Mouse (Mus musculus): Measurements from ENCODE around the gene Dnajb11. TPM values are rescaled to one million over a fixed set of nuclear protein-coding genes. Genes with fewer than 3 reads are reported as not detected.

Dnajb11 gene
- polyA plus RNA-seq, 1 experiment from 2014 or later: 108 TPM

DNA sequence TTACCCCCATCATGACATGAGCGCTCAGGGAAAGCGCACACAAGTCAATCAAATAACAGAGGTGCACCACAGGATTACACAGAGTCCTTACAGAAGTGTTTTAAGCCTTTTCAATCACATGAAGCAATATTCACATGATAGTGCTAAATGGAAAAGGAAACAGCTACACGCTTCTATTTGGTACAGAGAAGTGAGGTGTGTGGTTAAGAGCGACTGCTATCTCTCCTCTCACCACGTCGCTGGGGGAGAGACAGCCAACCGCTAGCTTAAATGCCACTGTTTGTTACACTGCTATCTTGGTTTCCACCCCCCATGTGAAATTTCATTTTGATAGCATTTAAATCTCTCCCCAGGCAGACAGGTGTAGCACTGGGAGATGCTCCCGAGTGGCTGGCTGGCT, 32.1 kb downstream of the Dnajb11 start:
- Histone ChIP-seq H3K27me3 (ENCODE audit: insufficient read depth, low read length) (no peaks in the 10 kb centered on the region), H3K4me2 (ENCODE audit: low read length) (no peak overlapping the region), H3K27ac (no peak overlapping the region), H3K36me3 (ENCODE audit: insufficient read depth, low read length) (no peaks in the 10 kb centered on the region), H3K9ac (ENCODE audit: low read depth, low read length) (no peak overlapping the region), H3K9me3 (replicated peaks; ENCODE audit: low read length) (no peaks in the 10 kb centered on the region), H3K4me3 (replicated peaks; ENCODE audit: low read depth, low read length) (no peak overlapping the region), H3K4me1 (replicated peaks; ENCODE audit: insufficient read depth, low read length) (no peaks in the 10 kb centered on the region)
- DNase-seq (ENCODE audit: low spot score): no peak
- 93% methylated on average over 8 of the region's 8 CpGs for WGBS
- no peak for TF ChIP-seq CTCF (IDR thresholded peaks at IDR 0.05; ENCODE audit: low read depth)
- no peak for ATAC-seq (replicated peaks; ENCODE audit: low FRiP score, low read depth)

DNA sequence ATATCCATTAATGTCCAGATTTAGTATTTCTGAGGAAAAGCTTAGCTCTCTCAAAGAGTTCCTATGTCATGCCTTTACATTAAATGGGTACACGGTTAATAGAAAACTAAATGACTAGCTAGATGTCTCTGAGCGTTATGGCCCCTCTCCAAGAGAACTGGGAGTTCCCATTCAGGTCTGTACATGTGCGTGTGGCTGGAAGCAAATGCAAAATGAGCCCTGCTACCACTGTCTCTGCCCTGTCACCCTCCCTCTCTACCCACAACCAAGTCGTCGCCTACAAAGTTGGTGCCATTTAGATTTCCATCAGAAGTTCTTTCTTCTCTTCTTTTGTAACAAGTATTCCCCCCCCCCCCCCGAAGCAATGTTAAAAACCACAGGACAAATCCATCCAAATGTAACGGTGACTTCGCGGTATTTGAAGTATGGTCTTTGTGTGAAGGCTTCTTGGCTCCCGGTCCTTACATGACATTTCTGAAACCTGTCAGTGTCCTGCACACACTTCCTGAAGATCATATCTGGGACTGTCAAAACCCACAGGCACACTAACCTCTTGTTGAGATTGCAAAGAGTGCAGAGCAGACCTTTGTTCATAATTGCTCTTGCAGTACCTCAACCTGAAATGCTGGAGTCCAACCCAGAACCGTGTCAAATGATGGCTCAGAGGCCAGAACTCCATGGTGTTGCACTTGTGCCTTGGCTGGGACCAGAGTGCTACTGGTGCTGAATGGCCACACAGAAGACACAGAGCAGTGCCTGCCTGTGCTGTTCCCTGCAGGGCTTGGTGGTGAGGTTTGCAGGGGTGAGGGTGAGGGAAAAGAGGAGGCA, 33.3 kb downstream of the Dnajb11 start, which contains the start of gene Ahsg:
TSS of gene Ahsg (plus strand) at position 595 of the 828 bp plus-strand sequence.
- no peaks in the 10 kb centered on the region for H3K4me1 ChIP-seq (replicated peaks; ENCODE audit: insufficient read depth, low read length)
- H3K4me3 ChIP-seq (replicated peaks; ENCODE audit: low read depth, low read length): no peak within 1 kb of the TSS
- no peak within 1 kb of the TSS for H3K4me2 ChIP-seq (ENCODE audit: low read length)
- TF ChIP-seq CTCF (IDR thresholded peaks at IDR 0.05; ENCODE audit: low read depth): no peak
- ATAC-seq (replicated peaks; ENCODE audit: low FRiP score, low read depth): no peak
- H3K9ac ChIP-seq (ENCODE audit: low read depth, low read length): no peak within 1 kb of the TSS
- no peaks in the 10 kb centered on the region for H3K9me3 ChIP-seq (replicated peaks; ENCODE audit: low read length)
- 71% methylated on average over 11 of the region's 11 CpGs for WGBS
- H3K27me3 ChIP-seq (ENCODE audit: insufficient read depth, low read length): no peaks in the 10 kb centered on the region
- DNase-seq (ENCODE audit: low spot score): no peak
- no peaks in the 10 kb centered on the region for H3K36me3 ChIP-seq (ENCODE audit: insufficient read depth, low read length)
- H3K27ac ChIP-seq: no peak within 1 kb of the TSS

DNA sequence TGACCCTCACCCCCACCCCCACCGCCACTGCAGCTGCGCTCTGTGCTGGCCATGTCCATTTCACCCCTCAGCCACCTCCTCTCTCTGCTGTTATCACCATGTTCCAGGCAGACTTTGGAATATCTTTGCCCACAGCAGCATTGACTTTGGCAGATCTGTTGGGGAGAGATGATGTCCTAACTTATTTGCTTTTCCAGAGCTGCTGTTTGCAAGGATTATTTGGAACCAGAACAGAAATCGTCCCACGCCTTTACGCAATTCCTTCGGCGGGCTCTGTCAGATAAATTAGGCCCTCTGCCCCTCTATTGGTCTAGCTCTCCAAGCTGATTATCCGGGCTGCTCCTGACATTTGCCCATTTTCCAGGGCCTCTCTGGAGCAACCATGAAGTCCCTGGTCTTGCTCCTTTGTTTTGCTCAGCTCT, 34.1 kb downstream of the Dnajb11 start:
- ATAC-seq (replicated peaks; ENCODE audit: low FRiP score, low read depth): no peak
- no peak for TF ChIP-seq CTCF (IDR thresholded peaks at IDR 0.05; ENCODE audit: low read depth)
- WGBS: 89% methylated on average over 8 of the region's 8 CpGs

DNA sequence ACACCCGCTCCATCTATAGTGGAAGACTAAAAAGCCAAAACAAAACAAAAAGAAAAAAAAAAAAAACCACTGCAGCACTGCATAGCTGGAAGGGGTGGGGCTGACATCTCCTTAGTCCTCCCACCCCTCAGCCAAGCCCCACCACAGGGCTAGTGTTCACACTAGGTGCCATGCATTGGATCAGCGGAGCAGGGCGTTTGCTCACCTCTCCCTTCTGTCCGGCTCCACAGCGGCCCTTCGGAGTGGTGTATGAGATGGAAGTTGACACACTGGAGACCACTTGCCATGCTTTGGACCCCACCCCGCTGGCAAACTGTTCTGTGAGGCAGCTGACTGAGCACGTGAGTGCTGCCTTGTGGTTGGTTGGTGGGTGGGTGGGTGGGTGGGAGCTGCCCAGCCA, 36.5 kb downstream of the Dnajb11 start:
- H3K4me2 ChIP-seq (ENCODE audit: low read length): no peak overlapping the region
- WGBS: 56% methylated on average over 7 of the region's 8 CpGs
- no peak overlapping the region for H3K27ac ChIP-seq
- no peak overlapping the region for H3K9ac ChIP-seq (ENCODE audit: low read depth, low read length)
- no peaks in the 10 kb centered on the region for H3K4me1 ChIP-seq (replicated peaks; ENCODE audit: insufficient read depth, low read length)
- no peaks in the 10 kb centered on the region for H3K36me3 ChIP-seq (ENCODE audit: insufficient read depth, low read length)
- ATAC-seq (replicated peaks; ENCODE audit: low FRiP score, low read depth) (no peak), DNase-seq (ENCODE audit: low spot score) (no peak)
- H3K9me3 ChIP-seq (replicated peaks; ENCODE audit: low read length): no peaks in the 10 kb centered on the region
- no peak overlapping the region for H3K4me3 ChIP-seq (replicated peaks; ENCODE audit: low read depth, low read length)
- no peak for TF ChIP-seq CTCF (IDR thresholded peaks at IDR 0.05; ENCODE audit: low read depth)
- H3K27me3 ChIP-seq (ENCODE audit: insufficient read depth, low read length): no peaks in the 10 kb centered on the region

More for the DNA sequence above, 34.1 kb downstream of the Dnajb11 start:
- Histone ChIP-seq H3K36me3 (ENCODE audit: insufficient read depth, low read length) (no peaks in the 10 kb centered on the region), H3K27ac (no peak overlapping the region), H3K4me3 (replicated peaks; ENCODE audit: low read depth, low read length) (no peak overlapping the region), H3K4me1 (replicated peaks; ENCODE audit: insufficient read depth, low read length) (no peaks in the 10 kb centered on the region), H3K9ac (ENCODE audit: low read depth, low read length) (no peak overlapping the region), H3K9me3 (replicated peaks; ENCODE audit: low read length) (no peaks in the 10 kb centered on the region), H3K4me2 (ENCODE audit: low read length) (no peak overlapping the region), H3K27me3 (ENCODE audit: insufficient read depth, low read length) (no peaks in the 10 kb centered on the region)
- no peak for DNase-seq (ENCODE audit: low spot score)

DNA sequence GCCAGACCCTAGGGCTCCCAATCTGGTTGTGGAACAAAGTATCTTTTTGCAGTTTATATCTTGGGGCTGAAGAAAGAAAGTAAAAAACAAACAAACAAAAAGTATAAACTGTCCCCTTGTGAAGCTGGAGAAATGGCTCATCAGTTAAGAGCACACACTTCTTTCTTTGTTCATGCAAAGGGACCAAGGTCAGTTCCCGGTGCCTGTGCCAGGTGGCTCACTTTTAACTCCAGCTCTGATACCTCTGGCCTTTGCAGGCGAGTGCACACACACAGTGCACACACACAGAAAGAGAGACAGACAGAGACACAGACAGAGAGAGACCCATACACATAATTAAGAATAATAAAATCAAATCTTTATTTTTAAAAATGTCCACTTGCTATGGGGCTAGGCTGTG, 39.0 kb downstream of the Dnajb11 start:
- Histone ChIP-seq H3K4me2 (ENCODE audit: low read length) (no peak overlapping the region), H3K36me3 (ENCODE audit: insufficient read depth, low read length) (no peaks in the 10 kb centered on the region), H3K27me3 (ENCODE audit: insufficient read depth, low read length) (no peaks in the 10 kb centered on the region), H3K27ac (no peak overlapping the region), H3K4me3 (replicated peaks; ENCODE audit: low read depth, low read length) (no peak overlapping the region), H3K9ac (ENCODE audit: low read depth, low read length) (no peak overlapping the region), H3K9me3 (replicated peaks; ENCODE audit: low read length) (no peaks in the 10 kb centered on the region), H3K4me1 (replicated peaks; ENCODE audit: insufficient read depth, low read length) (no peaks in the 10 kb centered on the region)
- WGBS: 67% methylated on average over 2 of the region's 2 CpGs
- no peak for ATAC-seq (replicated peaks; ENCODE audit: low FRiP score, low read depth)
- TF ChIP-seq CTCF (IDR thresholded peaks at IDR 0.05; ENCODE audit: low read depth): no peak
- DNase-seq (ENCODE audit: low spot score): no peak

DNA sequence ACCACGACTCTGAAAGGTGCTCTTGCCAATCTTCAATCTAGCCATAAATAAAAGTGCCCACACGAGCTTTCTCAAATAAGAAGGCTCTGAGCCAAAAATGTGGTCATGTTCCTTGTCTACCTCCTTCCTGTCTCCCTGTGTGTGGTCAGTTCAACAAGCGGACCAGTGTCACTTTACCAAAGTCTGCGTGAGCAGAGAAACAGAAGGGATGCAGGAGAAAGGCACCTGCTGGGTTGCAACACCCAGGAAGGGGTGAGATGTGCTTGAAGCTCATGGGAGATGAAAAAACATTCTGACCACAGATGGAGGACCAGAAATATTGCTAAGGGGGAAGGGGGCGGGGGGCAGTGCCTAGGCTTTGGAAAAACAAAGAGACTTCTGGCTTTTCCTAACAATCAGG, 41.7 kb downstream of the Dnajb11 start:
- DNase-seq (ENCODE audit: low spot score): no peak
- Histone ChIP-seq H3K4me1 (replicated peaks; ENCODE audit: insufficient read depth, low read length) (no peaks in the 10 kb centered on the region), H3K36me3 (ENCODE audit: insufficient read depth, low read length) (no peaks in the 10 kb centered on the region), H3K9me3 (replicated peaks; ENCODE audit: low read length) (no peaks in the 10 kb centered on the region), H3K27ac (no peak overlapping the region), H3K27me3 (ENCODE audit: insufficient read depth, low read length) (no peaks in the 10 kb centered on the region), H3K4me2 (ENCODE audit: low read length) (no peak overlapping the region), H3K4me3 (replicated peaks; ENCODE audit: low read depth, low read length) (no peak overlapping the region), H3K9ac (ENCODE audit: low read depth, low read length) (no peak overlapping the region)
- 35% methylated on average over 5 of the region's 5 CpGs for WGBS
- ATAC-seq (replicated peaks; ENCODE audit: low FRiP score, low read depth): no peak
- no peak for TF ChIP-seq CTCF (IDR thresholded peaks at IDR 0.05; ENCODE audit: low read depth)

All from kidney, postnatal 0 days (tissue).